Mouse (Mus musculus) heart, adult 2 months (tissue): ENCODE measurements around the gene Narfl.

Source experiments
- CTCF ChIP-seq: fragments of 200-600 bp; IDR thresholded peaks from 2 replicates; pipeline ENCODE4 v1.8.1; 2022; ENCODE audit warnings: antibody characterized with exemption, mild to moderate bottlenecking, moderate library complexity
- EP300 ChIP-seq: fragments of 200-500 bp; IDR thresholded peaks from 2 replicates; pipeline ENCODE4 v1.6.1; 2011; ENCODE audit warnings: low read depth, low read length, control low read depth; ENCODE audit not compliant: insufficient read depth
- POLR2A ChIP-seq: fragments of 200-500 bp; IDR thresholded peaks from 2 replicates; pipeline ENCODE4 v1.6.1; 2011; ENCODE audit warnings: mild to moderate bottlenecking, low read depth, low read length, control low read depth; ENCODE audit not compliant: insufficient read depth

GRCm38 (mm10) chr17:25769331-25769730, 4.2 kb upstream of the Narfl start:
- TF ChIP-seq CTCF (no peak), EP300 (no peak), POLR2A (no peak)
